Mouse (Mus musculus): ENCODE data around the gene Dhcr7. TPM values are rescaled to one million over a fixed set of nuclear protein-coding genes. Genes with fewer than 3 reads are reported as not detected.

The Dhcr7 gene
- polyA plus RNA-seq, 1 experiment from 2014 or later, result 44.5 TPM

DNA sequence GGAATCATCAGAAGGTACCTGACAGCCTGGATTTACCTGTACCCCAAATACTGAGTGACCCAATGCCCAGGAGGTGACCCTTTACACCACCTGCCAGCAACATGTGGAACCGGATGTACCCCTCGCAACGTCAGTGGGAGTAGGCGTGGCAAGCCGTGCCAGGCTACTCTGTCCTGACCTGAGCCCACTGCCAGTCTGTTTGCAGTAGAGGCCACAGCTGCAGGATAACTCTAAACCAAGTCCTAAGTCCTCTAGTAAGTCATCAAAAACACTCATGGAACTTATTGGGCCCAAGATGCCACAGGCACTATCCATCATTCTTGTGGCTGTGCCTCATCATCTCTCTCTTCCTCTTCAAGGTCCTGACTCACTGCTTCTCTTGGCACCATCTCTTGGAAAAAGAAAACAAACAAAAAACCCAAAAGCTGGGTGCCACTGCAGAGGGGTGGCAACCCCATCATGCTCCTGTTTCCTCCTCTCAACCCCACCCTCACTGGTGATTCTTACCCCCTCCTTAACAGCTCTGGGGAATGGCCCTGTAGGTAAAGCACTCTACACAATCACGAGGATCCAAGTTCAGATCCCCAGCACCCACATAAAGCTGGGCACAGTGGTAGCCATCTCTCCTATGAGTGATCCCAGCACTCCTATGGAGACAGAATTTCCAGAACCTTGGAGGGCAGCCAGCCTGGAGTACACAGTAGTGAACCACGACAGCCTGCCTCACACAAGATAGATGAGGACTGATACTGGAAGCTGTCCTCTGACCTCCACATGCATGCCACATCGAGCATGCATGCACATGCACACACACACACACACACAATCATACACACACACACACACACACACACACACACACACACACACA lies 21.5 kb upstream of the Dhcr7 start:
- Histone ChIP-seq H3K27ac (ENCODE audit: low read length) (no peak overlapping the region), H3K36me3 (ENCODE audit: insufficient read depth, low read length) (peaks cover 34% of the 10 kb centered on the region), H3K4me2 (replicated peaks; ENCODE audit: low read depth, low read length) (no peak overlapping the region), H3K9ac (replicated peaks; ENCODE audit: low read length) (no peak overlapping the region), H3K27me3 (ENCODE audit: insufficient read depth, low read length) (no peaks in the 10 kb centered on the region), H3K4me1 (ENCODE audit: insufficient read depth, low read length) (no peaks in the 10 kb centered on the region), H3K4me3 (ENCODE audit: low read length) (no peak overlapping the region), H3K9me3 (ENCODE audit: low read length) (no peaks in the 10 kb centered on the region)
- WGBS, result 86% methylated on average over 8 of the region's 8 CpGs
- no peak for ATAC-seq (ENCODE audit: low FRiP score, low TSS enrichment)

DNA sequence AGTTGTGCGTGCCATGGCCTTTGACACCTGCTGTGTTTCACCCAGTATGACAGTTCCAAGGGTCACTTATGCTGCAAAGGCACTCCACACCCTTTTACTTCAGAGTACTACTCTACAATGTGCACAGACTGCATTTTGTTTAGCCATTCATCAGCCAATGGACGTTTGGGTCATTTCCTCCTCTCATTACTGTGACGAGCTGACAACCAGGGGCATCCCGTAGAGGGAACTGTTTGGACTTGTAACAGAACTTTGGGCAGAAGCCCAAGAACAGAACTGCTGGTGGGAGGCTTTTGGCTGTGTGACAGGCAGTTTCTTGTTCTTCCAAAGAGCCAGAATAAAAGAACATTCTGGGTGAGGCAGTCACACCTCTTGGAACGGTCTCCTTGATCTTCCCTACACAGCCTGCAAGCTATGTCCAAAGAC lies 17.7 kb upstream of the Dhcr7 start:
- 55% methylated on average over 5 of the region's 5 CpGs for WGBS
- Histone ChIP-seq H3K27ac (ENCODE audit: low read length) (no peak overlapping the region), H3K27me3 (ENCODE audit: insufficient read depth, low read length) (no peaks in the 10 kb centered on the region), H3K4me1 (ENCODE audit: insufficient read depth, low read length) (no peaks in the 10 kb centered on the region), H3K4me3 (ENCODE audit: low read length) (no peak overlapping the region), H3K9ac (replicated peaks; ENCODE audit: low read length) (no peak overlapping the region), H3K9me3 (ENCODE audit: low read length) (no peaks in the 10 kb centered on the region), H3K4me2 (replicated peaks; ENCODE audit: low read depth, low read length) (no peak overlapping the region), H3K36me3 (ENCODE audit: insufficient read depth, low read length) (peaks cover 29% of the 10 kb centered on the region)
- ATAC-seq (ENCODE audit: low FRiP score, low TSS enrichment), result no peak

DNA sequence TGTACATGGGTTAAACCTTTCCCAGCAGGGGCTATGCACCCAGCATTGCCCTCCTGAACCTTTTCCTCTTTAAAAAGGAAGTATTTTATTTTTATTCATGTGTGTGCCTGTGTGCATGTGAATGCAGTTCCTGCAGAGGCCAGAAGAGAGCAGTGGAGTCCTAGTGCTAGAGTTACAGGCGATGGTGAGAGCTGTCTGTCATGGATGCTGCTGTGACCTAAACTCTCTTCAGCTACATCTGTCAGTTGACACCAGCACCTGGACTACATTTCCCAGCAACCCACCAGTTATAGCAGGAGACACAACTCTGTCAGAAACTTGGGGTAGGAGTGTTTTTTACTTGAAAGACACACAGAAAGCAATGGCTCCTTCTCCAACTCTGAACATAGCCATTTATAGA lies 14.0 kb upstream of the Dhcr7 start:
- WGBS, result 43% methylated on average over 1 of the region's 1 CpGs
- ATAC-seq (ENCODE audit: low FRiP score, low TSS enrichment), result no peak
- Histone ChIP-seq H3K4me3 (ENCODE audit: low read length) (no peak overlapping the region), H3K27ac (ENCODE audit: low read length) (no peak overlapping the region), H3K4me2 (replicated peaks; ENCODE audit: low read depth, low read length) (no peak overlapping the region), H3K27me3 (ENCODE audit: insufficient read depth, low read length) (no peaks in the 10 kb centered on the region), H3K9ac (replicated peaks; ENCODE audit: low read length) (no peak overlapping the region), H3K36me3 (ENCODE audit: insufficient read depth, low read length) (peaks cover 53% of the 10 kb centered on the region), H3K4me1 (ENCODE audit: insufficient read depth, low read length) (no peaks in the 10 kb centered on the region), H3K9me3 (ENCODE audit: low read length) (no peaks in the 10 kb centered on the region)

DNA sequence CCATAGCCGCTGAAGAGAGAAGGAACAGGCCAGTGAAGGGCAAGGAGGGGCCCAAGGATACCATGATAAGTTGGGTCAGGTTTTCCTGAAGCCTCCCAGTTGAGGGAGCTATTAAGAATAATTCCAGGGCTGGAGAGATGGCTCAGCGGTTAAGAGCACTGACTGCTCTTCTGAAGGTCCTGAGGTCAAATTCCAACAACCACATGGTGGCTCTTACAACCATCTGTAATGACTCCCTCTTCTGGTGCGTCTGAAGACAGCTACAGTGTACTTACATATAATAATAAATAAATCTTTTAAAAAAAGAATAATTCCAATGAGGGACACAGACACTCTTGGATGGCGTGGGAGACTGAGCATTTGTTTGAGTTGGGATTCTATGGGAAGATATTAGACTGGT lies 3.7 kb upstream of the Dhcr7 start:
- Histone ChIP-seq H3K27me3 (ENCODE audit: insufficient read depth, low read length) (no peaks in the 10 kb centered on the region), H3K4me2 (replicated peaks; ENCODE audit: low read depth, low read length) (no peak overlapping the region), H3K36me3 (ENCODE audit: insufficient read depth, low read length) (peaks cover 14% of the 10 kb centered on the region), H3K4me1 (ENCODE audit: insufficient read depth, low read length) (peaks cover 11% of the 10 kb centered on the region), H3K27ac (ENCODE audit: low read length) (no peak overlapping the region), H3K9me3 (ENCODE audit: low read length) (no peaks in the 10 kb centered on the region), H3K4me3 (ENCODE audit: low read length) (no peak overlapping the region), H3K9ac (replicated peaks; ENCODE audit: low read length) (no peak overlapping the region)
- no peak for ATAC-seq (ENCODE audit: low FRiP score, low TSS enrichment)
- WGBS, result 66% methylated on average over 4 of the region's 4 CpGs

DNA sequence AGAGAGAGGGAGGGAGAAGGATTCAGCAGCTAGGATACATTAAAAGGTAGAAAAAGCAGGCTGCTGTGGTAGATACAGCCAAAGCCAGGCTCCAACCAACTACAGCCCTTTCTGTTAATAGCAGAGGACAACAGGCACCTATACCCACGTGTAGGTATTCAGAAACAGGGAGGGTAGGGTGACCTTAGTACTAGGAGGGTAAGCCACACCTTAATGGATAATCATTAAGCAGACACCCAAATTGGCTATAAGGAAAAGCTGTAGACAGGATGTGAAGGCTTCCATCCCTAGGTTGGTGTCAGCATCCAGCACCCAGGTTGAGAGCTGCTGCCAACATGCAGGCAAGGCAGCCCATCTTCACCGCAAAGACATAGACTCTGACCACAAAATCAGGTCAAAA lies 1.7 kb upstream of the Dhcr7 start:
- 78% methylated on average over 2 of the region's 2 CpGs for WGBS
- H3K27ac ChIP-seq (ENCODE audit: low read length), result no peak overlapping the region
- H3K4me1 ChIP-seq (ENCODE audit: insufficient read depth, low read length), result peaks cover 11% of the 10 kb centered on the region
- H3K4me2 ChIP-seq (replicated peaks; ENCODE audit: low read depth, low read length), result no peak overlapping the region
- no peaks in the 10 kb centered on the region for H3K9me3 ChIP-seq (ENCODE audit: low read length)
- H3K36me3 ChIP-seq (ENCODE audit: insufficient read depth, low read length), result peaks cover 5% of the 10 kb centered on the region; the same call in 1 of the 2 replicates
- H3K9ac ChIP-seq (replicated peaks; ENCODE audit: low read length), result no peak overlapping the region
- H3K4me3 ChIP-seq (ENCODE audit: low read length), result no peak overlapping the region
- no peak for ATAC-seq (ENCODE audit: low FRiP score, low TSS enrichment)
- no peaks in the 10 kb centered on the region for H3K27me3 ChIP-seq (ENCODE audit: insufficient read depth, low read length)

DNA sequence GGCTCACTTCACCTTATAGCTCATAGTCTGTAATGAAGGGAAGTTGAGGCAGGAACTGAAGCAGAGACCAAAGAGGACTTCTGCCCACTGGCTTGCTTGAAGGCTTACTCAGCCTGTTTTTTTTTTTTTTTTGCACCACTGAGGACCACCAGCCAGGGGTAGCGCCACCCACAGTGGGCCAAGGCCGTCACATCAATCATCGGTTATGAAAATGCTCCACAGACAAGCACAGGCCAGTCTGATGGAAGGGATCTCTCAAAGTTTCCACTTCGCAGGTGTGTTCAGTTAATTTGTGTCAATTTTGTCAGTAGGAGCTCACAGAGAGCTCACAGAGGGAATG lies 291 bp downstream of the Dhcr7 start:
- Histone ChIP-seq H3K36me3 (ENCODE audit: insufficient read depth, low read length) (peaks cover 4% of the 10 kb centered on the region; the same call in 1 of the 2 replicates), H3K4me3 (ENCODE audit: low read length) (peak overlapping the region; percentile 64), H3K9me3 (ENCODE audit: low read length) (no peaks in the 10 kb centered on the region), H3K27ac (ENCODE audit: low read length) (peak overlapping the region; percentile 78), H3K4me2 (replicated peaks; ENCODE audit: low read depth, low read length) (peak overlapping the region; percentile 56), H3K9ac (replicated peaks; ENCODE audit: low read length) (peak overlapping the region; percentile 68), H3K27me3 (ENCODE audit: insufficient read depth, low read length) (no peaks in the 10 kb centered on the region), H3K4me1 (ENCODE audit: insufficient read depth, low read length) (peaks cover 11% of the 10 kb centered on the region)
- ATAC-seq (ENCODE audit: low FRiP score, low TSS enrichment), result no peak; the same call in 1 of the 2 replicates
- WGBS, result 80% methylated on average over 4 of the region's 4 CpGs

DNA sequence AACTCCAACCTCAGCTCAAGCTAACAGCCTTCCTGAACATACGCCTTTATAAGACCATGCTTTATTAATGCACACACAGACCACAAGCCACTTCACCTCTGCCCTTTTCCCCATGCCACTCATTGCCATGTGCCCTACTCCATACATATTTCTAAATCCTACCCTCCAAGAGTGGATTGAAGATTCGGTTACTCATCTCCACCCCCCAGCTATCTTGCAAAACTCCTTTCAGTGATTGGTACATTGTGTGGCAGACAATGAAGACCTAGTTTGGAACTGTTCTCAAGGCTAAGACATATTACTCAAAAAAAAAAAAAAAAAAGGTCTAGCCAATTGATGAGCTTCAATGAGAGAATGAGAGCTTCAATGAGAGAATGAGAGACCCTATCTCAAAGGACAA lies 4.0 kb downstream of the Dhcr7 start:
- Histone ChIP-seq H3K27me3 (ENCODE audit: insufficient read depth, low read length) (no peaks in the 10 kb centered on the region), H3K4me1 (ENCODE audit: insufficient read depth, low read length) (peaks cover 13% of the 10 kb centered on the region), H3K36me3 (ENCODE audit: insufficient read depth, low read length) (no peaks in the 10 kb centered on the region), H3K4me2 (replicated peaks; ENCODE audit: low read depth, low read length) (no peak overlapping the region), H3K9ac (replicated peaks; ENCODE audit: low read length) (no peak overlapping the region), H3K4me3 (ENCODE audit: low read length) (no peak overlapping the region), H3K9me3 (ENCODE audit: low read length) (no peaks in the 10 kb centered on the region), H3K27ac (ENCODE audit: low read length) (no peak overlapping the region)
- WGBS, result 91% methylated on average over 2 of the region's 2 CpGs
- no peak for ATAC-seq (ENCODE audit: low FRiP score, low TSS enrichment)

DNA sequence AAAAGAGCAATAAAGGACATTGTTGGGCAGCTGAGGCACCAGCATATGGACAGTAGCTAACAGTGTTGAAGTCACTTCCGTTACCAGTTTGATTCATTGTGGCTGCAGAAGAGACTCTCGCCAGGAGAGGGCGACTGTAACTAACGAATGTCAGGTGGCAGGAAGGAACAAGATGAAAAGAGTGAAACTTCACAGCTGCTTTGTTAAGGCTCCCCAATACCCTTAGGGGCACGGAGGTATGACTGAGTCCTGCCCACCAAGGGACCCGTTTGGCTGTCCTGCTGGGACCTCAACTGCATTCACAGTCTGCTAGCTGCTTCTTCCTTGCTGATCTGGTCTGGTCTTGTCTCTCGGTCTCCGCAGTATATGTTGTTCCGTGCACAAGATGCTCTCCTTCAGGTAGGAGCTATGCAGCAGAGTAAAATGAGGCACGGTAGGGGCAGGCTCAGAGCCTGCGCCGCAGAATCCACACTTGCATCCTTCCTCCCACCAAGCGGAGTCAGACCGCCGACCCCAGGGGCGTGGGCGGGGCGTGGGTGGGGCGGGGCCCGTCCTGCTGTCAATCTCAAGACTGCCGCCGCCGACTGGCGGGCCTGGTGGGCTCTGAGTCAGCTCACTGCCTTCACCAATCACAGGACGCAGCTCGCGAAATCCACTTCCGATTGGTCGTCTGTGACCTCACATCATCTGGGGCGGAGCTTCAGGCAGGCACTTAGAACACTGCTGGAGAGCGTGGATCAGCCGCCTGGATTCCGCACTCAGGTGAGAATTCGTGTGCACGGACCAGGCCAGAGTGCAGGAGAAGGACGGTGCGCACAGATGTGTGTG lies 6.8 kb downstream of the Dhcr7 start:
- Histone ChIP-seq H3K4me3 (ENCODE audit: low read length) (peak overlapping the region; percentile 71), H3K27ac (ENCODE audit: low read length) (peak overlapping the region; percentile 94), H3K9ac (replicated peaks; ENCODE audit: low read length) (peak overlapping the region; percentile 73), H3K4me1 (ENCODE audit: insufficient read depth, low read length) (peaks cover 6% of the 10 kb centered on the region), H3K9me3 (ENCODE audit: low read length) (no peaks in the 10 kb centered on the region), H3K36me3 (ENCODE audit: insufficient read depth, low read length) (no peaks in the 10 kb centered on the region), H3K4me2 (replicated peaks; ENCODE audit: low read depth, low read length) (peak overlapping the region; percentile 78), H3K27me3 (ENCODE audit: insufficient read depth, low read length) (no peaks in the 10 kb centered on the region)
- peak; percentile 98 for ATAC-seq (ENCODE audit: low FRiP score, low TSS enrichment)
- WGBS, result under 1% methylated on average over 37 of the region's 37 CpGs

DNA sequence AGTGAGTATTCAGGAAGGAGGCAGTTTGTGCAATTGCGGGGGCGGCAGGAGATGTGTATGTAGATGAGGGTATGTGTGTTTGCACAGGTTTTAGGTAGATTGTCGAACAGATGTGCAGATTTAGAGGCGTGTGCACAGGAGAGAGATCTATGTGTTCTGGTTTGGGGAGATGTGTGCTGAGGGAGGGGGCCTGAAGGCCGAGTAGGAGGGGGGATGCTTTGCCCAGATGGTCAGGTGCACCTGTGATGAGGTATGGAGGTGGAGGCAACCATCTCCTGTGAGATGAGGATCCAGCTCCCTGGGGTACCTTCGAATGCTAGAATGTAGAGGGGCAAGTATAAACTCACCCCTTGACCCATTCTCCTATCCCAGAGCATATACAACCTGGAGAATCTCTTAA lies 7.5 kb downstream of the Dhcr7 start:
- Histone ChIP-seq H3K27ac (ENCODE audit: low read length) (peak overlapping the region; percentile 55; the same call in 1 of the 2 replicates), H3K4me3 (ENCODE audit: low read length) (peak overlapping the region; percentile 71), H3K36me3 (ENCODE audit: insufficient read depth, low read length) (no peaks in the 10 kb centered on the region), H3K9ac (replicated peaks; ENCODE audit: low read length) (peak overlapping the region; percentile 70), H3K4me1 (ENCODE audit: insufficient read depth, low read length) (peaks cover 6% of the 10 kb centered on the region), H3K27me3 (ENCODE audit: insufficient read depth, low read length) (no peaks in the 10 kb centered on the region), H3K9me3 (ENCODE audit: low read length) (no peaks in the 10 kb centered on the region), H3K4me2 (replicated peaks; ENCODE audit: low read depth, low read length) (peak overlapping the region; percentile 78)
- ATAC-seq (ENCODE audit: low FRiP score, low TSS enrichment), result peak; percentile 12
- 8% methylated on average over 6 of the region's 6 CpGs for WGBS

DNA sequence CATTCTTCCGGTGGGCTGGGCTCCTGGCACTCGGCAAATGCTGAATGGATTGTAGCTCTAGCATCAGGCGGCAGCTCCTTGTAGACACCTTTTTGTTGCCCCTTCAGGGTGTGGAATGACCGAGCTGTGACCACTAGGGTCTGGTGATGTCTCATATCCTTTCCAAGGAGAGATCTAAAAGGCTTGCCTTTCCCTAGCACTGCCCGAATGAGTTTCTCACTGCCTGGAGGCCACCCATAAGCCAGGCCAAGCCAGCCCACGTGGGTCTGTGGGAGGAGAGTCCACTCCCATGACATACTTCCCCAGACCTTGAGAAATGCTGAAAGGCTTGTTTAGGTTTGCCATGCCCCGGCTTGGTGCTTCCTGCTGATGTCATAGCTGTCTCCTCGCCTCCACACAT lies 9.3 kb downstream of the Dhcr7 start:
- ATAC-seq (ENCODE audit: low FRiP score, low TSS enrichment), result no peak
- WGBS, result 74% methylated on average over 8 of the region's 8 CpGs
- peaks cover 4% of the 10 kb centered on the region; the same call in 1 of the 2 replicates for H3K36me3 ChIP-seq (ENCODE audit: insufficient read depth, low read length)
- H3K4me2 ChIP-seq (replicated peaks; ENCODE audit: low read depth, low read length), result no peak overlapping the region
- no peaks in the 10 kb centered on the region for H3K9me3 ChIP-seq (ENCODE audit: low read length)
- H3K4me1 ChIP-seq (ENCODE audit: insufficient read depth, low read length), result peaks cover 6% of the 10 kb centered on the region
- no peak overlapping the region for H3K27ac ChIP-seq (ENCODE audit: low read length)
- H3K4me3 ChIP-seq (ENCODE audit: low read length), result no peak overlapping the region
- no peak overlapping the region for H3K9ac ChIP-seq (replicated peaks; ENCODE audit: low read length)
- H3K27me3 ChIP-seq (ENCODE audit: insufficient read depth, low read length), result no peaks in the 10 kb centered on the region

Measured in kidney, embryonic 16.5 days (tissue).